Mouse (Mus musculus) thymus, postnatal 0 days (tissue): ENCODE measurements around the gene Faap20. TPM values are rescaled to one million over a fixed set of nuclear protein-coding genes. Genes with fewer than 3 reads are reported as not detected.
A peak's percentile ranks its signal among the peaks of the same experiment; 100 is the strongest.
"Not testable (repeated sequence)": the region's sequence is repeated elsewhere in the genome, so short reads cannot be mapped to it uniquely, and the experiment has no call there.

Experiments used
- DNase-seq: peaks from one replicate; pipeline ENCODE4 v3.0.0-alpha.2; 2015; ENCODE audit warnings: low spot score
- polyA plus RNA-seq: library from polyadenylated mRNA; unstranded; fragments of >200 nt; fragmentation: Nextera tagmentation; extraction: Ambion mirVana; gene quantifications from 2 replicates; pipeline ENCODE4 v1.2.1, GENCODE M21; 2015

Faap20 gene
- polyA plus RNA-seq, 1 experiment from 2014 or later = 67.9 TPM

- no peak for DNase-seq
Observed at GRCm38 (mm10) chr4:155245770-155246492, 3.7 kb upstream of the Faap20 start.

GRCm38 (mm10) chr4:155246691-155247105 lies 2.9 kb upstream of the Faap20 start:
- no peak for DNase-seq

- not testable (repeated sequence) for DNase-seq
Observed at GRCm38 (mm10) chr4:155248054-155248453, 1.5 kb upstream of the Faap20 start.

GRCm38 (mm10) chr4:155249257-155249647 lies 350 bp upstream of the Faap20 start:
- DNase-seq = peak; percentile 92

GRCm38 (mm10) chr4:155250361-155251117 lies 937 bp downstream of the Faap20 start:
- DNase-seq = no peak

- DNase-seq = no peak
Observed at GRCm38 (mm10) chr4:155251147-155251546, 1.5 kb downstream of the Faap20 start.

GRCm38 (mm10) chr4:155252253-155252652 lies 2.7 kb downstream of the Faap20 start:
- no peak for DNase-seq

GRCm38 (mm10) chr4:155264521-155265321 lies 15.1 kb downstream of the Faap20 start:
- DNase-seq = no peak

- no peak for DNase-seq
Observed at GRCm38 (mm10) chr4:155267047-155267543, 17.5 kb downstream of the Faap20 start.

GRCm38 (mm10) chr4:155267639-155268175 lies 18.1 kb downstream of the Faap20 start:
- no peak for DNase-seq

- DNase-seq = peak; percentile 39
Observed at GRCm38 (mm10) chr4:155268382-155268781, 18.8 kb downstream of the Faap20 start.

GRCm38 (mm10) chr4:155274451-155274850 lies 24.8 kb downstream of the Faap20 start:
- no peak for DNase-seq

- no peak for DNase-seq
Observed at GRCm38 (mm10) chr4:155274851-155275250, 25.2 kb downstream of the Faap20 start.

GRCm38 (mm10) chr4:155277963-155278362 lies 28.4 kb downstream of the Faap20 start:
- no peak for DNase-seq

- peak; percentile 11 for DNase-seq
Observed at GRCm38 (mm10) chr4:155279054-155279453, 29.5 kb downstream of the Faap20 start.

GRCm38 (mm10) chr4:155279926-155280767 lies 30.5 kb downstream of the Faap20 start:
- no peak for DNase-seq

- DNase-seq = no peak
Observed at GRCm38 (mm10) chr4:155280768-155281121, 31.1 kb downstream of the Faap20 start.

- no peak for DNase-seq
Observed at GRCm38 (mm10) chr4:155281227-155281626, 31.6 kb downstream of the Faap20 start.

GRCm38 (mm10) chr4:155281652-155282051 lies 32.0 kb downstream of the Faap20 start:
- DNase-seq = no peak

- DNase-seq = no peak
Observed at GRCm38 (mm10) chr4:155282231-155282630, 32.6 kb downstream of the Faap20 start.
